Mouse (Mus musculus) kidney, adult 2 months (tissue): Measurements from ENCODE around the gene Ebf1.

Experiments used
- CTCF ChIP-seq: fragments of 200-500 bp; conservative IDR thresholded peaks from 2 replicates; pipeline ENCODE4 v1.5.1; 2011; ENCODE audit warnings: low read depth, mild to moderate bottlenecking, control low read depth, low read length, moderate library complexity, mixed read lengths; ENCODE audit not compliant: insufficient read depth, insufficient read length
- POLR2A ChIP-seq: fragments of 200-500 bp; IDR thresholded peaks from one replicate; pipeline ENCODE4 v1.6.1; 2011; ENCODE audit warnings: low read depth, low read length, control low read depth

DNA sequence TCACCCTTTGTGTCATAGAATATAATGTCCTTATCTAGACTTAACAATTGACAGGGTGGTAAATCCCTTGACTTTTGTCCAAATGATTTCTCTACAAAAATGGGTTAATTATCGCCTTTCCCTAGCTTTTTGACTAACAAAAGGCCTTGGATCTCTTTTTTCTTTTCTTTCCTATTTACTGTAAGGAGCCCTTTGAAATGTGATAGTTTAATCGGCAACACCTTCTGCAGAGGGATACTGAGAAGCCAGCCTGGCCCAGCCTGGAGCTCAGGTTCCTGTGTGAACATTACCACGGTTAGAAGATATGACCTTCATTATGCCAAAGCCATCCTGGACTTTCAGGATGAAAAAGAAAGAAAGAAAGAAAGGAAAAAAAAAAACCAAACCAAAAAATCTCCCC lies 150.2 kb downstream of the Ebf1 start:
- TF ChIP-seq POLR2A (no peak), CTCF (no peak)
